Mouse (Mus musculus): Measurements from ENCODE around the gene Gm3409. TPM values are rescaled to one million over a fixed set of nuclear protein-coding genes. Genes with fewer than 3 reads are reported as not detected.

Gene Gm3409
- polyA plus RNA-seq, 2 experiments, result not detected

GRCm38 (mm10) chr5:146576668-146577067 lies 39.2 kb downstream of the Gm3409 start:
- WGBS (ENCODE audit: insufficient replicate concordance), result 74% methylated on average over 3 of the region's 3 CpGs

GRCm38 (mm10) chr5:146584156-146584477 lies 46.7 kb downstream of the Gm3409 start:
- Histone ChIP-seq H3K9me3 (ENCODE audit: control insufficient read depth, low read length) (no peaks in the 10 kb centered on the region), H3K4me2 (ENCODE audit: low read depth) (peak overlapping the region; percentile 51), H3K36me3 (replicated peaks; ENCODE audit: control insufficient read depth, insufficient read depth, low read depth) (no peaks in the 10 kb centered on the region), H3K4me3 (ENCODE audit: insufficient read depth in 1 of 2, low read depth in 2 of 2, low read length in 2 of 2) (no peak overlapping the region), H3K4me1 (replicated peaks; ENCODE audit: control insufficient read depth in 2 of 2, insufficient read depth in 2 of 2, low read length in 1 of 2) (no peaks in the 10 kb centered on the region), H3K27ac (no peak overlapping the region), H3K9ac (replicated peaks) (no peak overlapping the region), H3K27me3 (ENCODE audit: control insufficient read depth, insufficient read depth, low read length) (peaks cover 18% of the 10 kb centered on the region)
- DNase-seq (ENCODE audit: low read depth in 3 of 3, low spot score in 3 of 3), result no peak
- ATAC-seq (ENCODE audit: insufficient read depth), result no peak
- TF ChIP-seq CTCF (IDR thresholded peaks at IDR 0.05; ENCODE audit: low read depth) (no peak), EP300 (IDR thresholded peaks at IDR 0.05; ENCODE audit: low read depth) (no peak)
- WGBS (ENCODE audit: insufficient replicate concordance), result 12% methylated on average over 10 of the region's 10 CpGs

More at GRCm38 (mm10) chr5:146576668-146577067, 39.2 kb downstream of the Gm3409 start:
- DNase-seq (ENCODE audit: low read depth in 3 of 3, low spot score in 3 of 3) (no peak), ATAC-seq (ENCODE audit: insufficient read depth) (no peak)
- Histone ChIP-seq H3K4me1 (replicated peaks; ENCODE audit: control insufficient read depth in 2 of 2, insufficient read depth in 2 of 2, low read length in 1 of 2) (no peaks in the 10 kb centered on the region), H3K9ac (replicated peaks) (no peak overlapping the region), H3K4me2 (ENCODE audit: low read depth) (no peak overlapping the region), H3K4me3 (ENCODE audit: insufficient read depth in 1 of 2, low read depth in 2 of 2, low read length in 2 of 2) (no peak overlapping the region), H3K27me3 (ENCODE audit: control insufficient read depth, insufficient read depth, low read length) (no peaks in the 10 kb centered on the region), H3K9me3 (ENCODE audit: control insufficient read depth, low read length) (no peaks in the 10 kb centered on the region), H3K36me3 (replicated peaks; ENCODE audit: control insufficient read depth, insufficient read depth, low read depth) (no peaks in the 10 kb centered on the region), H3K27ac (no peak overlapping the region)
- TF ChIP-seq CTCF (IDR thresholded peaks at IDR 0.05; ENCODE audit: low read depth), result peak; percentile 33; the same call in 1 of the 2 replicates
- TF ChIP-seq EP300 (IDR thresholded peaks at IDR 0.05; ENCODE audit: low read depth), result no peak

- H3K4me1 ChIP-seq (replicated peaks; ENCODE audit: control insufficient read depth in 2 of 2, insufficient read depth in 2 of 2, low read length in 1 of 2), result no peaks in the 10 kb centered on the region
- ATAC-seq (ENCODE audit: insufficient read depth) (no peak), DNase-seq (ENCODE audit: low read depth in 3 of 3, low spot score in 3 of 3) (no peak)
- WGBS (ENCODE audit: insufficient replicate concordance), result 2% methylated on average over 64 of the region's 64 CpGs
- TF ChIP-seq CTCF (IDR thresholded peaks at IDR 0.05; ENCODE audit: low read depth) (no peak), EP300 (IDR thresholded peaks at IDR 0.05; ENCODE audit: low read depth) (no peak)
- H3K4me2 ChIP-seq (ENCODE audit: low read depth), result peak within 1 kb of the TSS; percentile 51
- H3K27ac ChIP-seq, result no peak within 1 kb of the TSS
- H3K36me3 ChIP-seq (replicated peaks; ENCODE audit: control insufficient read depth, insufficient read depth, low read depth), result no peaks in the 10 kb centered on the region
- peak within 1 kb of the TSS; percentile 23 to 34; a peak in 3 of 4 replicates for H3K4me3 ChIP-seq (ENCODE audit: insufficient read depth in 1 of 2, low read depth in 2 of 2, low read length in 2 of 2)
- H3K27me3 ChIP-seq (ENCODE audit: control insufficient read depth, insufficient read depth, low read length), result peaks cover 18% of the 10 kb centered on the region
- H3K9me3 ChIP-seq (ENCODE audit: control insufficient read depth, low read length), result no peaks in the 10 kb centered on the region
- H3K9ac ChIP-seq (replicated peaks), result no peak within 1 kb of the TSS
These were observed 47.2 kb downstream of the Gm3409 start, which contains the start of gene Gpr12 for GRCm38 (mm10) chr5:146584478-146585306. Gene Gpr12 (minus strand): TSS chr5:146585239.

GRCm38 (mm10) chr5:146585307-146585651 lies 47.8 kb downstream of the Gm3409 start:
- ATAC-seq (ENCODE audit: insufficient read depth) (no peak), DNase-seq (ENCODE audit: low read depth in 3 of 3, low spot score in 3 of 3) (no peak)
- H3K4me3 ChIP-seq (ENCODE audit: insufficient read depth in 1 of 2, low read depth in 2 of 2, low read length in 2 of 2), result no peak overlapping the region
- H3K9me3 ChIP-seq (ENCODE audit: control insufficient read depth, low read length), result no peaks in the 10 kb centered on the region
- H3K36me3 ChIP-seq (replicated peaks; ENCODE audit: control insufficient read depth, insufficient read depth, low read depth), result no peaks in the 10 kb centered on the region
- no peak overlapping the region for H3K4me2 ChIP-seq (ENCODE audit: low read depth)
- no peak overlapping the region for H3K9ac ChIP-seq (replicated peaks)
- TF ChIP-seq EP300 (IDR thresholded peaks at IDR 0.05; ENCODE audit: low read depth), result no peak
- TF ChIP-seq CTCF (IDR thresholded peaks at IDR 0.05; ENCODE audit: low read depth), result no peak
- H3K4me1 ChIP-seq (replicated peaks; ENCODE audit: control insufficient read depth in 2 of 2, insufficient read depth in 2 of 2, low read length in 1 of 2), result no peaks in the 10 kb centered on the region
- peaks cover 18% of the 10 kb centered on the region for H3K27me3 ChIP-seq (ENCODE audit: control insufficient read depth, insufficient read depth, low read length)
- WGBS (ENCODE audit: insufficient replicate concordance), result 7% methylated on average over 10 of the region's 10 CpGs
- no peak overlapping the region for H3K27ac ChIP-seq

GRCm38 (mm10) chr5:146586357-146587070 lies 49.1 kb downstream of the Gm3409 start:
- Histone ChIP-seq H3K9ac (replicated peaks) (no peak overlapping the region), H3K36me3 (replicated peaks; ENCODE audit: control insufficient read depth, insufficient read depth, low read depth) (no peaks in the 10 kb centered on the region), H3K4me3 (ENCODE audit: insufficient read depth in 1 of 2, low read depth in 2 of 2, low read length in 2 of 2) (no peak overlapping the region), H3K27me3 (ENCODE audit: control insufficient read depth, insufficient read depth, low read length) (peaks cover 18% of the 10 kb centered on the region), H3K27ac (no peak overlapping the region), H3K4me2 (ENCODE audit: low read depth) (no peak overlapping the region), H3K9me3 (ENCODE audit: control insufficient read depth, low read length) (no peaks in the 10 kb centered on the region), H3K4me1 (replicated peaks; ENCODE audit: control insufficient read depth in 2 of 2, insufficient read depth in 2 of 2, low read length in 1 of 2) (no peaks in the 10 kb centered on the region)
- DNase-seq (ENCODE audit: low read depth in 3 of 3, low spot score in 3 of 3), result no peak
- WGBS (ENCODE audit: insufficient replicate concordance), result 47% methylated on average over 8 of the region's 8 CpGs
- TF ChIP-seq EP300 (IDR thresholded peaks at IDR 0.05; ENCODE audit: low read depth) (no peak), CTCF (IDR thresholded peaks at IDR 0.05; ENCODE audit: low read depth) (no peak)
- ATAC-seq (ENCODE audit: insufficient read depth), result no peak

Other genes with a start within 250 kb of the Gm3409 start
- 0.06 and 0.07 TPM in 2 replicates for gene Wasf3, start 152.7 kb upstream of the Gm3409 start, polyA plus RNA-seq (2012; rRNA removed)
- 0.04 TPM in 2 replicates for gene Wasf3, start 152.7 kb upstream of the Gm3409 start, polyA plus RNA-seq (2014; fragmentation: Nextera tagmentation; extraction: Ambion mirVana)
- not detected in 2 replicates for gene Gm6408, start 55.7 kb upstream of the Gm3409 start, polyA plus RNA-seq (2012; rRNA removed)
- gene Gm6408, start 55.7 kb upstream of the Gm3409 start, polyA plus RNA-seq (2014; fragmentation: Nextera tagmentation; extraction: Ambion mirVana), result not detected in 2 replicates
- not detected in 2 replicates for gene Gm6370, start 46.3 kb upstream of the Gm3409 start, polyA plus RNA-seq (2012; rRNA removed)
- gene Gm6370, start 46.3 kb upstream of the Gm3409 start, polyA plus RNA-seq (2014; fragmentation: Nextera tagmentation; extraction: Ambion mirVana), result not detected in 2 replicates
- not detected in 2 replicates for gene 4930449I24Rik, start 35.2 kb upstream of the Gm3409 start, polyA plus RNA-seq (2012; rRNA removed)
- gene 4930449I24Rik, start 35.2 kb upstream of the Gm3409 start, polyA plus RNA-seq (2014; fragmentation: Nextera tagmentation; extraction: Ambion mirVana), result not detected in 2 replicates
- gene Gm3402, start 23.5 kb upstream of the Gm3409 start, polyA plus RNA-seq (2012; rRNA removed), result not detected in 2 replicates
- not detected in 2 replicates for gene Gm3402, start 23.5 kb upstream of the Gm3409 start, polyA plus RNA-seq (2014; fragmentation: Nextera tagmentation; extraction: Ambion mirVana)
- gene Gm3404, start 11.8 kb upstream of the Gm3409 start, polyA plus RNA-seq (2012; rRNA removed), result not detected in 2 replicates
- not detected in 2 replicates for gene Gm3404, start 11.8 kb upstream of the Gm3409 start, polyA plus RNA-seq (2014; fragmentation: Nextera tagmentation; extraction: Ambion mirVana)
- not detected in 2 replicates for gene Gm3415, start 18.5 kb downstream of the Gm3409 start, polyA plus RNA-seq (2012; rRNA removed)
- not detected in 2 replicates for gene Gm3415, start 18.5 kb downstream of the Gm3409 start, polyA plus RNA-seq (2014; fragmentation: Nextera tagmentation; extraction: Ambion mirVana)
- 0.99 and 1.6 TPM in 2 replicates for gene Gpr12, start 47.6 kb downstream of the Gm3409 start, polyA plus RNA-seq (2012; rRNA removed)
- gene Gpr12, start 47.6 kb downstream of the Gm3409 start, polyA plus RNA-seq (2014; fragmentation: Nextera tagmentation; extraction: Ambion mirVana), result 0.05 and 0.23 TPM in 2 replicates